Comparison of ENCODE assay signal across 9 mouse cellular contexts in the genomic region with DNA sequence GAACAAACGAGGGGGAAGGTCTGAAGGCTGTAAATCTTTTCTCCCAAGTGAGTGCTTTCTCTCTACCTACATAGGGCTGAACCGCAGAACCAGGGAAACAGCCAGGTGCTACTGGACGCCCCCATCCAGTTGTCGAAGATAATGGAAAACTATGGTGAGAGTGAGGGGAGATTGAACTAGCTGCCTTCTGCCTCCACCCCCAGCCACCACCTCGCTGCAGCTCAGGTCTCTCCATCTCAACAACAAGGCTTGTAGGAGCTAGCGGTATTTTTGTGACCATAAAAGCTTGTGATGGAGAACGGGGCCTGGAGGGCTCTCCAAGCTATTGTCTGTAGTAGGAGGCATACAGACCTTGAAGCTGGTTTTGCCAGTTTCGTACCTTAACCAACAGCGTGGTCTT. TPM values are rescaled to one million over a fixed set of nuclear protein-coding genes. Genes with fewer than 3 reads are reported as not detected.
DNase-seq lines count a peak whose midpoint lies in the region; ATAC-seq and TF ChIP-seq lines count a peak whose summit lies in the region.
"Had no signal": no experiment of that assay in that cellular context is flagged by ENCODE, and none has a peak within 500 bp of the region (broad histone marks: within the 10 kb centered on the region; RNA-seq: fewer than 3 reads in every experiment).

No protein-coding gene starts in this region.

- peaks cover 36% of the 10 kb centered on the region for H3K36me3 ChIP-seq in thymus, adult 2 months (ENCODE audit: control insufficient read depth, insufficient read depth, low read length)
- peaks cover 66% of the 10 kb centered on the region for H3K36me3 ChIP-seq in liver, embryonic 12.5 days

- H3K9me3 ChIP-seq in liver, embryonic 12.5 days (replicated peaks), result no peaks in the 10 kb centered on the region

- DNase-seq in gastrocnemius, adult 2 months, result no peak
- DNase-seq in gastrocnemius, adult 18-20 months (ENCODE audit: low spot score), result no peak
- DNase-seq in thymus, adult 2 months, result no peak
- no peak for DNase-seq in thymus, adult 18-20 months
- no peak for DNase-seq in c-Kit-positive CD71-positive TER-119-positive erythroid progenitor cells, embryonic 14.5 days (ENCODE audit: low spot score)
- no peak for DNase-seq in kidney, postnatal 36 days
- DNase-seq: cerebellum, adult 9-10 months had no signal

- no peak for ATAC-seq in liver, embryonic 12.5 days
- ATAC-seq in frontal cortex, adult (ENCODE audit: low TSS enrichment), result no peak

- peaks cover 7% of the 10 kb centered on the region for H3K4me1 ChIP-seq in thymus, adult 2 months (replicated peaks; ENCODE audit: control insufficient read depth, insufficient read depth, low read length)
- H3K4me1 ChIP-seq in liver, embryonic 12.5 days, result peaks cover 25% of the 10 kb centered on the region

- TF ChIP-seq CTCF in gastrocnemius, adult 2 months (IDR thresholded peaks at IDR 0.05), result no peak
- TF ChIP-seq CTCF in thymus, adult 2 months (IDR thresholded peaks at IDR 0.05; ENCODE audit: borderline replicate concordance, control insufficient read depth, extremely low read depth, insufficient read depth, low read length, poor library complexity), result no peak

- peak overlapping the region; percentile 89 for H3K4me2 ChIP-seq in liver, embryonic 12.5 days

- H3K9ac ChIP-seq in liver, embryonic 12.5 days, result peak overlapping the region; percentile 84

- peak overlapping the region; percentile 89 for H3K27ac ChIP-seq in gastrocnemius, adult 2 months
- H3K27ac ChIP-seq in thymus, adult 2 months (ENCODE audit: control insufficient read depth, insufficient read depth, low read length), result no peak overlapping the region
- H3K27ac ChIP-seq in liver, embryonic 12.5 days, result peak overlapping the region; percentile 69

- H3K4me3 ChIP-seq in gastrocnemius, adult 2 months, result peak overlapping the region; percentile 88
- H3K4me3 ChIP-seq in thymus, adult 2 months (ENCODE audit: control insufficient read depth, insufficient read depth, low read length), result peak overlapping the region; percentile 86
- peak overlapping the region; percentile 84 for H3K4me3 ChIP-seq in liver, embryonic 12.5 days

- H3K27me3 ChIP-seq in thymus, adult 2 months (ENCODE audit: control insufficient read depth, insufficient read depth, low read length), result no peaks in the 10 kb centered on the region
- H3K27me3 ChIP-seq in liver, embryonic 12.5 days (replicated peaks), result no peaks in the 10 kb centered on the region

- intact Hi-C loops in gastrocnemius, adult 2 months (cut with DNase I), result loop anchor here (5.0 kb wide), 2 partner anchors 52 to 93 kb away; a partner anchor contains a TSS

- 47% methylated on average over 9 of the region's 9 CpGs for WGBS in thymus, adult 2 months
- 41% methylated on average over 9 of the region's 9 CpGs for WGBS in liver, embryonic 12.5 days (ENCODE audit: insufficient replicate concordance)

- TF ChIP-seq POLR2A in thymus, adult 2 months (IDR thresholded peaks at IDR 0.05; ENCODE audit: control insufficient read depth, extremely low read depth, insufficient read depth, low read length, poor library complexity), result no peak

RNA-seq across cellular contexts. Expression of a gene that starts 0.8 kb away (rescaled TPM):
- 10 to 100 TPM; 59.8 to 70.7 TPM for total RNA-seq in gastrocnemius, adult 2 months (2021)
- total RNA-seq in gastrocnemius, adult 18-20 months (2021), result 10 to 100 TPM; 50.3 to 69.8 TPM
- 60.9 and 70.8 TPM in 2 replicates for polyA plus RNA-seq in thymus, adult 2 months (2012; rRNA removed)
- polyA plus RNA-seq in liver, embryonic 12.5 days (2016; fragmentation: Nextera tagmentation; extraction: Ambion mirVana), result 38.8 and 40.5 TPM in 2 replicates

RNA-seq across cellular contexts. Expression of a gene that starts 13.9 kb away (rescaled TPM):
- 100 to 1,000 TPM; 137 to 157 TPM for total RNA-seq in gastrocnemius, adult 2 months (2021)
- 100 to 1,000 TPM; 121 to 146 TPM for total RNA-seq in gastrocnemius, adult 18-20 months (2021)
- polyA plus RNA-seq in thymus, adult 2 months (2012; rRNA removed), result 512 and 578 TPM in 2 replicates
- polyA plus RNA-seq in liver, embryonic 12.5 days (2016; fragmentation: Nextera tagmentation; extraction: Ambion mirVana), result 463 and 468 TPM in 2 replicates

RNA-seq across cellular contexts. Expression of a gene that starts 32.4 kb away (rescaled TPM):
- total RNA-seq in gastrocnemius, adult 2 months (2021), result 10 to 100 TPM; 30.7 to 31.3 TPM
- 10 to 100 TPM; 28.4 to 32.0 TPM for total RNA-seq in gastrocnemius, adult 18-20 months (2021)
- 42.7 and 49.5 TPM in 2 replicates for polyA plus RNA-seq in thymus, adult 2 months (2012; rRNA removed)
- 8.0 and 8.8 TPM in 2 replicates for polyA plus RNA-seq in liver, embryonic 12.5 days (2016; fragmentation: Nextera tagmentation; extraction: Ambion mirVana)

RNA-seq across cellular contexts. Expression of a gene that starts 40.1 kb away (rescaled TPM):
- total RNA-seq in gastrocnemius, adult 2 months (2021), result under 1 TPM; 0.08 to 0.20 TPM
- total RNA-seq in gastrocnemius, adult 18-20 months (2021), result under 1 TPM in 1 of 2 experiments, not detected in 1; 0.07 TPM
- 0.03 and 0.15 TPM in 2 replicates for polyA plus RNA-seq in thymus, adult 2 months (2012; rRNA removed)
- polyA plus RNA-seq in liver, embryonic 12.5 days (2016; fragmentation: Nextera tagmentation; extraction: Ambion mirVana), result 0.23 and 0.30 TPM in 2 replicates

RNA-seq across cellular contexts. Expression of a gene that starts 50.5 kb away (rescaled TPM):
- total RNA-seq in gastrocnemius, adult 2 months (2021), result 10 to 100 TPM; 55.7 to 62.8 TPM
- total RNA-seq in gastrocnemius, adult 18-20 months (2021), result 10 to 100 TPM; 52.6 to 54.4 TPM
- 40.7 and 44.7 TPM in 2 replicates for polyA plus RNA-seq in thymus, adult 2 months (2012; rRNA removed)
- polyA plus RNA-seq in liver, embryonic 12.5 days (2016; fragmentation: Nextera tagmentation; extraction: Ambion mirVana), result 90.0 and 99.7 TPM in 2 replicates
